Mouse (Mus musculus): ENCODE data around the gene Sertad1.

Gene Sertad1

DNA sequence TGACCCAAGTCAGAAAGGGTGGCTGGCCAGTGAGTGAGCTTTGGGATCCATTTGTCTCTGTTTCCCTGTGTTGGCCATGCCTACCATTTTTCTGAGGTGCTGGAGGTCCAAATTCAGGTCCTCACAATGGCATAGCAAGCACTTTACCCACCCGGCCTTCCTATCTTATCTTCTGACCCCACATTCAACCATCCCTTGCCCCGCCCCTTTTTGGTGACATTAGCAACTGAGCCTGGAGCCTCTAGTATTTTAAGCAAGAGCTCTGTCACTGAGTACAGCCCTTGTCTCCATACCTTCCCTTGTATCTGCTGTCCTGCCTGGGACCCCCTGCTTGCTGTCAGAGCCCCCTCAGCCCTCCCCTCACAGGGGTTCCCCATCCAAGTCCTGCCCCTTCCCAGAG, 48.7 kb downstream of the Sertad1 start:
- Histone ChIP-seq H3K27me3 (ENCODE audit: insufficient read depth, low read length) (no peaks in the 10 kb centered on the region), H3K36me3 (ENCODE audit: insufficient read depth, low read length) (peaks cover 94% of the 10 kb centered on the region), H3K4me1 (replicated peaks; ENCODE audit: low read depth, low read length) (peaks cover 46% of the 10 kb centered on the region), H3K4me3 (replicated peaks; ENCODE audit: low read length) (no peak overlapping the region), H3K9me3 (ENCODE audit: low read length) (no peaks in the 10 kb centered on the region)
- TF ChIP-seq CTCF (conservative IDR thresholded peaks at IDR 0.05; ENCODE audit: low read length) (no peak), POU5F1 (IDR thresholded peaks at IDR 0.05; ENCODE audit: borderline replicate concordance, low read length) (no peak), NANOG (IDR thresholded peaks at IDR 0.05; ENCODE audit: borderline replicate concordance, low read length) (no peak)

DNA sequence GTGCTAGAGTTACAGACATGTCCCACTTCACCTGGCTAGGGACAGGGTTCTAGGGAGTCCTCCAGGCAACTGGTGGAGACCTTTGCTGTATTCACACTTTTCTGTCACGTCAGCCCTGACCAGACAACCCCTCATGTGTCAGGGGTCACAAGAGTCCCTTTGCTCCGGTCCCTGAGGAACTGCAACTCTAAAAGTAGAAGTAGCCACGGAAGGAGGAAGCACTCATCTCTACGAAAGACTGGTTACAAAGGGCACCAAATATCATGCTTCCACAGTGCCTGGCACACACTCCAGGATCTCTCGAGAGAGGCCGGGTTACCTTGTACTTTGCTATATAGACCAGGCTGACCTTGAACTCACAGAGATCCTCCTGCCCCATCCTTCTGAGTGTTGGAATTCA, 49.9 kb downstream of the Sertad1 start:
- Histone ChIP-seq H3K27me3 (ENCODE audit: insufficient read depth, low read length) (no peaks in the 10 kb centered on the region), H3K9me3 (ENCODE audit: low read length) (no peaks in the 10 kb centered on the region), H3K36me3 (ENCODE audit: insufficient read depth, low read length) (peaks cover 98% of the 10 kb centered on the region), H3K4me3 (replicated peaks; ENCODE audit: low read length) (no peak overlapping the region), H3K4me1 (replicated peaks; ENCODE audit: low read depth, low read length) (peaks cover 52% of the 10 kb centered on the region)
- TF ChIP-seq CTCF (conservative IDR thresholded peaks at IDR 0.05; ENCODE audit: low read length) (no peak), NANOG (IDR thresholded peaks at IDR 0.05; ENCODE audit: borderline replicate concordance, low read length) (no peak), POU5F1 (IDR thresholded peaks at IDR 0.05; ENCODE audit: borderline replicate concordance, low read length) (no peak)

DNA sequence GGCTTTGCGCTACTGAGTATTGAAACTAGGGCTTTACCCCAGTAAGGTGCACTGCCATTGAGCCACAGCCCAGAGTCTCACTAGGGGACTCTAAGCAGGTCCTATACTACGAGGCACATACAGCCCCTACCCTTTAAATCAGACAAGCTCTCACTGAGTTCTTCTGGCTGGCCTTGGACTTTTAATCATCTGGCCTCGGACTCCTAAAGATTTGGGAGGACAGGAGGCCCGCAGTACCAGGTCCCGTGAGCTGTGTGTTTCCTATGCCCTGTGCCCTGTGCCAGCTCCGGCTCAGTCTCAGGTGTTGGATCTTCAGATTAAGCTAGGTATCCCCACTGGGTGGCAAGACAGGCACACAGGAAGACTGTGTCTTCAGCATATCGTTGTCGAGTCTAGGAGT, 51.3 kb downstream of the Sertad1 start:
- H3K9me3 ChIP-seq (ENCODE audit: low read length), result no peaks in the 10 kb centered on the region
- no peak for TF ChIP-seq POU5F1 (IDR thresholded peaks at IDR 0.05; ENCODE audit: borderline replicate concordance, low read length)
- TF ChIP-seq NANOG (IDR thresholded peaks at IDR 0.05; ENCODE audit: borderline replicate concordance, low read length), result no peak
- 0 out of 2 replicates have a peak overlapping the region, but pooled peaks have one; percentile 3 for H3K4me3 ChIP-seq (replicated peaks; ENCODE audit: low read length)
- H3K27me3 ChIP-seq (ENCODE audit: insufficient read depth, low read length), result no peaks in the 10 kb centered on the region
- H3K36me3 ChIP-seq (ENCODE audit: insufficient read depth, low read length), result peaks cover 85% of the 10 kb centered on the region
- H3K4me1 ChIP-seq (replicated peaks; ENCODE audit: low read depth, low read length), result peaks cover 53% of the 10 kb centered on the region

DNA sequence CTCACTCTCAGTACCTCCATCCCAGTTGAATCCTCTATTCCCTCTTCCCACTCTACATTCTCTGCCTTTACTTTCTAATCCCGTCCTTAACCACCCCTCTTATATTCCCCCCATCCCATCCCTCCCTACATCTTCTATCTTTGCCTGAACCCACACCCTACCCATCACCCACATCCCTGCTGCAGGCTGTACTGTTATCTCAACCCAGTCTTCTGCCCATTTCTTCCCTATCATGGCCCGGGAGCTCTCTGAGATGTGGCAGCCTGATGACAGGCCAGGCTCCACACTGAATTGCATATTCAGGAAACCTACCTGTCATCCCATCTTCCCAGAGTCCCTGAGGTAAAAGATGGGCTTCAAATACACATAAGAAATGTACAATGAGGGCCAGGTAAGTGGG, 52.1 kb downstream of the Sertad1 start:
- H3K4me3 ChIP-seq (replicated peaks; ENCODE audit: low read length), result no peak overlapping the region
- H3K4me1 ChIP-seq (replicated peaks; ENCODE audit: low read depth, low read length), result peaks cover 61% of the 10 kb centered on the region
- TF ChIP-seq POU5F1 (IDR thresholded peaks at IDR 0.05; ENCODE audit: borderline replicate concordance, low read length) (no peak), CTCF (conservative IDR thresholded peaks at IDR 0.05; ENCODE audit: low read length) (no peak), NANOG (IDR thresholded peaks at IDR 0.05; ENCODE audit: borderline replicate concordance, low read length) (no peak)
- H3K36me3 ChIP-seq (ENCODE audit: insufficient read depth, low read length), result peaks cover 77% of the 10 kb centered on the region
- no peaks in the 10 kb centered on the region for H3K27me3 ChIP-seq (ENCODE audit: insufficient read depth, low read length)
- no peaks in the 10 kb centered on the region for H3K9me3 ChIP-seq (ENCODE audit: low read length)
